Comparison of ENCODE assay signal across 12 mouse cellular contexts in genomic region chr7:19769001-19769400, GRCm38 (mm10). TPM values are rescaled to one million over a fixed set of nuclear protein-coding genes. Genes with fewer than 3 reads are reported as not detected.
DNase-seq lines count a peak whose midpoint lies in the region; ATAC-seq and TF ChIP-seq lines count a peak whose summit lies in the region.
"Had no signal": no experiment of that assay in that cellular context is flagged by ENCODE, and none has a peak within 500 bp of the region (broad histone marks: within the 10 kb centered on the region; RNA-seq: fewer than 3 reads in every experiment).

No protein-coding gene starts in this region.

- peak overlapping the region; percentile 80 for H3K9ac ChIP-seq in lung, embryonic 14.5 days
- H3K9ac ChIP-seq in intestine, postnatal 0 days (ENCODE audit: low read depth, low read length), result no peak overlapping the region
- H3K9ac ChIP-seq in neural tube, embryonic 12.5 days, result no peak overlapping the region

- WGBS in lung, embryonic 14.5 days, result 27% methylated on average over 4 of the region's 4 CpGs
- 26% methylated on average over 4 of the region's 4 CpGs for WGBS in intestine, postnatal 0 days
- WGBS in neural tube, embryonic 12.5 days, result 27% methylated on average over 4 of the region's 4 CpGs

- no peak for DNase-seq in gastrocnemius, adult 2 months
- DNase-seq in gastrocnemius, postnatal 10 days, result no peak
- peak; percentile 24 for DNase-seq in lung, embryonic 14.5 days
- DNase-seq in lung, postnatal 14 days, result no peak
- no peak for DNase-seq in thymus, postnatal 10 days (ENCODE audit: low spot score in 2 of 2)
- no peak for DNase-seq in spleen, postnatal 10 days (ENCODE audit: low spot score in 2 of 2)
- DNase-seq: midbrain, embryonic 14.5 days had no signal

- no peak for TF ChIP-seq CTCF in gastrocnemius, adult 2 months (IDR thresholded peaks at IDR 0.05)
- no peak for TF ChIP-seq CTCF in lung, embryonic 14.5 days (IDR thresholded peaks at IDR 0.05; ENCODE audit: low read depth)
- TF ChIP-seq CTCF in intestine, postnatal 0 days (IDR thresholded peaks at IDR 0.05; ENCODE audit: low read depth), result no peak

- H3K4me3 ChIP-seq in gastrocnemius, adult 2 months, result peak overlapping the region; percentile 82
- H3K4me3 ChIP-seq in lung, embryonic 14.5 days (ENCODE audit: low read depth, low read length), result peak overlapping the region; percentile 64
- H3K4me3 ChIP-seq in intestine, postnatal 0 days (ENCODE audit: low read depth, low read length), result no peak overlapping the region
- no peak overlapping the region for H3K4me3 ChIP-seq in neural tube, embryonic 12.5 days

- peaks cover 35% of the 10 kb centered on the region for H3K36me3 ChIP-seq in lung, embryonic 14.5 days (ENCODE audit: insufficient read depth)
- H3K36me3 ChIP-seq in intestine, postnatal 0 days (ENCODE audit: control insufficient read depth, insufficient read depth), result peaks cover 5% of the 10 kb centered on the region; the same call in 1 of the 2 replicates
- no peaks in the 10 kb centered on the region for H3K36me3 ChIP-seq in neural tube, embryonic 12.5 days

- H3K4me1 ChIP-seq in lung, embryonic 14.5 days (ENCODE audit: insufficient read depth), result peaks cover 21% of the 10 kb centered on the region; the same call in 1 of the 2 replicates
- no peaks in the 10 kb centered on the region for H3K4me1 ChIP-seq in intestine, postnatal 0 days (replicated peaks; ENCODE audit: control insufficient read depth, insufficient read depth, low read length)
- peaks cover 20% of the 10 kb centered on the region for H3K4me1 ChIP-seq in neural tube, embryonic 12.5 days

- peak overlapping the region; percentile 90 for H3K27ac ChIP-seq in gastrocnemius, adult 2 months
- peak overlapping the region; percentile 83; the same call in 1 of the 2 replicates for H3K27ac ChIP-seq in lung, embryonic 14.5 days (ENCODE audit: low read depth)
- H3K27ac ChIP-seq in intestine, postnatal 0 days (ENCODE audit: low read depth, low read length), result no peak overlapping the region
- no peak overlapping the region for H3K27ac ChIP-seq in neural tube, embryonic 12.5 days

- peak overlapping the region; percentile 93 for H3K4me2 ChIP-seq in lung, embryonic 14.5 days
- H3K4me2 ChIP-seq in intestine, postnatal 0 days (replicated peaks; ENCODE audit: low read depth), result peak overlapping the region; percentile 84
- H3K4me2 ChIP-seq in neural tube, embryonic 12.5 days (replicated peaks), result 0 out of 2 replicates have a peak overlapping the region, but pooled peaks have one; percentile 76

- peak; percentile 44 for ATAC-seq in lung, embryonic 14.5 days (ENCODE audit: insufficient read depth)
- ATAC-seq in intestine, postnatal 0 days, result no peak
- no peak for ATAC-seq in neural tube, embryonic 12.5 days (ENCODE audit: low FRiP score, low read depth)
- ATAC-seq: Patski had no signal

- H3K9me3 ChIP-seq in lung, embryonic 14.5 days (ENCODE audit: low read depth, low read length), result no peaks in the 10 kb centered on the region
- no peaks in the 10 kb centered on the region for H3K9me3 ChIP-seq in intestine, postnatal 0 days (ENCODE audit: control insufficient read depth)
- no peaks in the 10 kb centered on the region for H3K9me3 ChIP-seq in neural tube, embryonic 12.5 days

- no peaks in the 10 kb centered on the region for H3K27me3 ChIP-seq in lung, embryonic 14.5 days (ENCODE audit: insufficient read depth, low read length)
- H3K27me3 ChIP-seq in intestine, postnatal 0 days (replicated peaks; ENCODE audit: control insufficient read depth, insufficient read depth, low read length), result no peaks in the 10 kb centered on the region
- peaks cover 40% of the 10 kb centered on the region for H3K27me3 ChIP-seq in neural tube, embryonic 12.5 days (replicated peaks)
- H3K27me3 ChIP-seq: Patski had no signal

- intact Hi-C loops in gastrocnemius, adult 2 months (cut with DNase I), result no loop called here

RNA-seq across cellular contexts. Expression of gene Bcam, which starts 1.8 kb away (rescaled TPM):
- 10 to 100 TPM; 21.9 to 26.7 TPM for total RNA-seq in gastrocnemius, adult 2 months (2021)
- 10 to 100 TPM; 60.3 to 68.9 TPM for total RNA-seq in gastrocnemius, postnatal 10 days (2021)
- 206 and 209 TPM in 2 replicates for polyA plus RNA-seq in lung, embryonic 14.5 days (2014; fragmentation: Nextera tagmentation; extraction: Ambion mirVana)
- polyA plus RNA-seq in intestine, postnatal 0 days (2015; fragmentation: Nextera tagmentation; extraction: Ambion mirVana), result 36.2 and 38.0 TPM in 2 replicates
- polyA plus RNA-seq in neural tube, embryonic 12.5 days (2016; fragmentation: Nextera tagmentation; extraction: Ambion mirVana), result 15.1 and 15.4 TPM in 2 replicates

RNA-seq across cellular contexts. Expression of gene Nectin2, which starts 18.7 kb away (rescaled TPM):
- total RNA-seq in gastrocnemius, adult 2 months (2021), result 1 to 10 TPM; 1.4 to 1.5 TPM
- total RNA-seq in gastrocnemius, postnatal 10 days (2021), result 10 to 100 TPM; 13.3 to 14.6 TPM
- polyA plus RNA-seq in lung, embryonic 14.5 days (2014; fragmentation: Nextera tagmentation; extraction: Ambion mirVana), result 120 and 125 TPM in 2 replicates
- 93.1 and 94.7 TPM in 2 replicates for polyA plus RNA-seq in intestine, postnatal 0 days (2015; fragmentation: Nextera tagmentation; extraction: Ambion mirVana)
- 63.5 and 64.4 TPM in 2 replicates for polyA plus RNA-seq in neural tube, embryonic 12.5 days (2016; fragmentation: Nextera tagmentation; extraction: Ambion mirVana)

RNA-seq across cellular contexts. Expression of gene Cblc, which starts 27.6 kb away (rescaled TPM):
- total RNA-seq in gastrocnemius, adult 2 months (2021), result not detected
- under 1 TPM; 0.38 to 0.59 TPM for total RNA-seq in gastrocnemius, postnatal 10 days (2021)
- 6.8 and 10.2 TPM in 2 replicates for polyA plus RNA-seq in lung, embryonic 14.5 days (2014; fragmentation: Nextera tagmentation; extraction: Ambion mirVana)
- polyA plus RNA-seq in intestine, postnatal 0 days (2015; fragmentation: Nextera tagmentation; extraction: Ambion mirVana), result 54.8 and 56.5 TPM in 2 replicates
- polyA plus RNA-seq in neural tube, embryonic 12.5 days (2016; fragmentation: Nextera tagmentation; extraction: Ambion mirVana), result 0.73 and 0.87 TPM in 2 replicates
- total RNA-seq: common myeloid progenitor, adult 5-6 weeks; left cerebral cortex, postnatal 36 days had no signal
- polyA plus RNA-seq: midbrain, embryonic 14.5 days had no signal

RNA-seq across cellular contexts. Expression of gene Bcl3, which starts 53.6 kb away (rescaled TPM):
- total RNA-seq in gastrocnemius, adult 2 months (2021), result 1 to 10 TPM; 1.3 to 1.5 TPM
- total RNA-seq in gastrocnemius, postnatal 10 days (2021), result 1 to 10 TPM; 1.8 to 7.0 TPM
- polyA plus RNA-seq in lung, embryonic 14.5 days (2014; fragmentation: Nextera tagmentation; extraction: Ambion mirVana), result 4.4 and 6.7 TPM in 2 replicates
- 19.0 and 23.7 TPM in 2 replicates for polyA plus RNA-seq in intestine, postnatal 0 days (2015; fragmentation: Nextera tagmentation; extraction: Ambion mirVana)
- 1.0 and 2.1 TPM in 2 replicates for polyA plus RNA-seq in neural tube, embryonic 12.5 days (2016; fragmentation: Nextera tagmentation; extraction: Ambion mirVana)

RNA-seq across cellular contexts. Expression of gene Tomm40, which starts 53.8 kb away (rescaled TPM):
- 10 to 100 TPM; 41.0 to 52.4 TPM for total RNA-seq in gastrocnemius, adult 2 months (2021)
- 10 to 100 TPM; 59.3 to 63.3 TPM for total RNA-seq in gastrocnemius, postnatal 10 days (2021)
- 149 and 168 TPM in 2 replicates for polyA plus RNA-seq in lung, embryonic 14.5 days (2014; fragmentation: Nextera tagmentation; extraction: Ambion mirVana)
- 80.1 and 85.5 TPM in 2 replicates for polyA plus RNA-seq in intestine, postnatal 0 days (2015; fragmentation: Nextera tagmentation; extraction: Ambion mirVana)
- 159 and 165 TPM in 2 replicates for polyA plus RNA-seq in neural tube, embryonic 12.5 days (2016; fragmentation: Nextera tagmentation; extraction: Ambion mirVana)

Comparison
In these comparisons a context has a peak if more than half of its experiments do, and no peak if none do; other contexts are left out.
1. H3K27ac ChIP-seq: peak in gastrocnemius, adult 2 months (single experiment) and lung, embryonic 14.5 days (single experiment); none in intestine, postnatal 0 days (single experiment) and neural tube, embryonic 12.5 days (single experiment).
2. H3K4me3 ChIP-seq: peak in gastrocnemius, adult 2 months (single experiment) and lung, embryonic 14.5 days (single experiment); none in intestine, postnatal 0 days (single experiment) and neural tube, embryonic 12.5 days (single experiment).
3. Peak in every context shown above with its lines, with median percentiles within 50 percentile points of each other: H3K4me2 ChIP-seq.